Mouse (Mus musculus): ENCODE results near the gene Tmem232.
"Not testable (repeated sequence)": the region's sequence is repeated elsewhere in the genome, so short reads cannot be mapped to it uniquely, and the experiment has no call there.

The Tmem232 gene

GRCm38 (mm10) chr17:65527529-65527928, 13.1 kb downstream of the Tmem232 start:
- no peak for DNase-seq (ENCODE audit: low spot score)

GRCm38 (mm10) chr17:65513517-65513916, 27.1 kb downstream of the Tmem232 start:
- DNase-seq (ENCODE audit: low spot score): no peak

GRCm38 (mm10) chr17:65484654-65485053, 55.9 kb downstream of the Tmem232 start:
- no peak for DNase-seq (ENCODE audit: low spot score)

GRCm38 (mm10) chr17:65476747-65477146, 63.8 kb downstream of the Tmem232 start:
- DNase-seq (ENCODE audit: low spot score): no peak

- DNase-seq (ENCODE audit: low spot score): no peak
These were observed 89.8 kb downstream of the Tmem232 start for GRCm38 (mm10) chr17:65450818-65451217.

- DNase-seq (ENCODE audit: low spot score): not testable (repeated sequence)
These were observed 102.7 kb downstream of the Tmem232 start for GRCm38 (mm10) chr17:65437906-65438305.

DNA sequence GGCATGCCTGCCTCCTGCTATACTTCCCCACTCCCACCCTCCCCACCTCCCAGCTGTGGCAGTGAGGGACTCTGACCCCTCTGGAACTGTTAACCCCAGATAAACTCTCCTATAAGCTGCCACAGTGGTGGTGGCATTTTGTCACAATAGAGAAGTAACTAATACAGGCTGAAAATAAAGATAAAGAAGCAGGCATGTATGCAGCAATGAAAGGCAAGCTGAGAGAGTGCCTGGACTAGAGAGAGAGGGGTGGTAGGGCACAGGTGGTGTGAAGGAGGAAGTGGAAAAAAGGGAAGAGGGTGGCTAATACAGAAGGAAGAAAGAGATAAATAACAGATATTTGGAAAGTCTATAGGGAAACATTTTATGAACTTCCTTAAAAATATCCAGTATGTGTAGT, 121.5 kb downstream of the Tmem232 start:
- no peak for DNase-seq (ENCODE audit: low spot score)

- no peak for DNase-seq (ENCODE audit: low spot score)
These were observed 135.3 kb downstream of the Tmem232 start for GRCm38 (mm10) chr17:65405309-65405708.

GRCm38 (mm10) chr17:65400914-65401313, 139.7 kb downstream of the Tmem232 start:
- DNase-seq (ENCODE audit: low spot score): no peak

GRCm38 (mm10) chr17:65384411-65384962, 156.1 kb downstream of the Tmem232 start:
- DNase-seq (ENCODE audit: low spot score): no peak

DNA sequence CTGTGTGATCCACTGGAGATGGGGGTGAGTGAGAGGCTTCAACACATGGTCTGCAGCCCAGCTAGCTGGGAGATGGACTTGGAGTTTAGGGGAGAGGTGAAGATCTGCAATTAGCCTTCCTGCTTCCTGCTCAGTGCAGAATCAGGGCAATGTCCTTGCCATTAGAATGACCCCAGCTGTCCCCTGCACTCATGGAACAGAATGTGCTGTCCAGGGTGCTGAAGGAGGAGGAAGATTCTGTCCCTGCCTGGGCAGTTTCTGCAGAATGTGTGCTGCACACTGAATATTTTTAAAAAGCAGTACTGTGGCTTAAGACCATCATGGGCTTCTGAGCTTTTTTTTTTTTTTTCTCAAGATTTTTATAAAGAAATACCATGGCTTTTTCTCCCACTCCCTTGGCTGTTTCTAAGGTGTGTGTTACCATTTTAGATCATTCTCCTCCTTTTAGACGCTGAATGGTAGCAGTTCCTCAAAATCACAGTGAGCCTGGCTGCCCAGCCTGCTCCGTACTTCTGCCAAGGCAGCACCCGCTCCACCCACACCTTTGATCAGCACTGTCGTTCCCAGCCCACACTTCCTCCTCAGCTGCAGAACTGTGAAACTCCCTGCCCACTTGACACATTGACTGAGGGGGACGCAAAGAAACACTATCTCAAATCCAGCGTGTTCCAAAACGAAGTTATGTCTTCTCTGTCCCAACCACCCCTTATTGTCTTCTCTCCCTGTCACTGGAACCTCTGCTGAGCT, 170.4 kb downstream of the Tmem232 start:
- DNase-seq (ENCODE audit: low spot score): no peak

- DNase-seq (ENCODE audit: low spot score): no peak
These were observed 174.9 kb downstream of the Tmem232 start for GRCm38 (mm10) chr17:65365535-65366254.

DNA sequence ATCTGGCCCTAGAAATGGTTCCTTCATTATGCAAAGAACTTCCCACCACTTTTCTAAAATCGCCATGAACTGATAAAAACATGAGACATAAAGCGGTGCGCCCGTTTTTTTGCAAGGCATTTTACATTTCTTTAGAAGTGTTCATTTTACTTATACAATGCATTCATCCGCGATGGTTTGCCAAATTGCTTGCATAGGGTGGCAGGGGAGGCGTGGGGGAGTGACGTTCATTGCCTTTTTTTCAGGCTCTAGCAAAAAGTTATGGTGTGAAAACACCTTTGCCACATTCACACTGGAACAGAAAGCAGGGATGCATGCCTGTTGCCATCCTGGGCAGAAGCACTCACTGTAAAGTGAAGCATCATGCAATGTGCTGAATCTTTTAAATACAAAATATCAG, 188.7 kb downstream of the Tmem232 start:
- no peak for DNase-seq (ENCODE audit: low spot score)

- DNase-seq (ENCODE audit: low spot score): no peak
These were observed 200.6 kb downstream of the Tmem232 start for GRCm38 (mm10) chr17:65340016-65340415.

DNA sequence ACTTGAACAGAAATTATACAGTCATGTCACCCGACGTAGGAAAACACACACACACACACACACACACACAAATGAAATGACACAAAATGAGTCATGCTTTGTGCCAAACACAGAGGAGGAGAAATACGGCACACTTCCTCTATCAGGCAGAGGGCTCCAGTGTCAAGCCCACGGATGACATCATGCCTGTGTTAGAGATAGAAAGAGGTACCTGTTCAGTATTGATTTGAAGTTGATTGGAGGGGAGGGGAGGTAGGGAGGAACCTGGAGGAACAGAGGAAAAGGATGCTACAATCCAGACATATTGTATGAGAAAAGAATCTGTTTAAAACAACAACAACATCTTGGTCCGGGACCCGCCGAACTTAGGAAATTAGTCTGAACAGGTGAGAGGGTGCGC, 209.8 kb downstream of the Tmem232 start:
- DNase-seq (ENCODE audit: low spot score): no peak

DNA sequence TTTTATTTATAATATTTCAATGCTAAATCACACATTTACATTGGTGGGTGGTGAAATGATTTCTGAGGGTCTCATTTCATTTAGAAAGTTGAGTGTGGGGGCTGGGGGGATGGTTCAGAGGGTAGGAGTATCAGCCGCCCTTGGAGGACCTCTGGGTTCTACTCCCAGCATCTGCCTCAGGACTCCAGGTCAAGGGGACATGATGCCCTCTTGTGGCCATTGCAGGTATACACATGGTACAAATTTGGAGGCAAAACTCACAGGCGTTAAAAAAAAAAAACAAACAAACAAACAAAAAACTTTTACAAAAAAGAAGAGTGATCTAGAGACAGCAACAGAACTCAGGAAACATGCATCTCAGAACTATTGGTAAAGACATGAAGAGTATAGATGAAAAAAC, 215.3 kb downstream of the Tmem232 start:
- DNase-seq (ENCODE audit: low spot score): peak; percentile 4

- no peak for DNase-seq (ENCODE audit: low spot score)
These were observed 220.0 kb downstream of the Tmem232 start for GRCm38 (mm10) chr17:65320623-65321022.

DNA sequence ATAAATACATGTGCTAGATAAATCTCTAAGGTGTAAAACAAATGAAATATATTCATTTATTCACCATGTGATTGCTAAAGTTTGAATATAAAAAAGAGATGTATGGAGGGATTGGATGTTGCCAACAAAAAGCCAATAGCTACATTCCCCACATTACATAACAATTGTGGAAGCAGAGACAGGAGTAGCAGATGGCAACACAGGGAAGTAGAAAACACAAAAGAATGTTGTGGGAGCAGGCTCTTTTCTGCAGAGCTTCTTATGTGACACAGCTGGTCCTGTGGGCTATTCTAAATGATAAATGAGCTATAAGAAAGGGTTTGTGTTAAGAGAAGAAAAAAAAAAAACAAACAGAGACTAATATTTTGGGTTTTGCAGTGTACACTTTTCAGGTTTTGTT, 240.6 kb downstream of the Tmem232 start:
- no peak for DNase-seq (ENCODE audit: low spot score)

GRCm38 (mm10) chr17:65297831-65298230, 242.8 kb downstream of the Tmem232 start:
- no peak for DNase-seq (ENCODE audit: low spot score)

DNA sequence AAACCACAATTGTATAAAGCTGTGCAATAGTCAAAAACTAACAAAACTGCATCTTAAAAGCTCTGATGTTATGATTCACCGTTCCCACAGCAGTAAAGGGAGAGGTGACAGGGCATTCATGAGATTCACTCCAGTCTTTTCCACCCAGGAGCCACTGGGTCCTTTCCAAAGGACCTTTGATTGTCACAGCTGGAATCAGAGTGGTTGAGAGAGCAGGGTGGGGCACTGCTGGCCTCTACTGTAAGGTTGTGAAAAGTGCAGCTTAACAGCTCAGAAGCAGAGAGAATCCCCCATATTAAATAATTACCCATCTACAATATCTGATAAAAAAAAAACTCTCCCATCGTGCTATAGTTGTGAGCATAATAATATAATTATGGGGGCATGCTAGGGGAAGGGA, 288.4 kb downstream of the Tmem232 start:
- DNase-seq (ENCODE audit: low spot score): no peak

- DNase-seq (ENCODE audit: low spot score): no peak
These were observed 290.3 kb downstream of the Tmem232 start for GRCm38 (mm10) chr17:65250261-65250660.

GRCm38 (mm10) chr17:65243716-65244115, 296.9 kb downstream of the Tmem232 start:
- DNase-seq (ENCODE audit: low spot score): no peak

- no peak for DNase-seq (ENCODE audit: low spot score)
These were observed 315.1 kb downstream of the Tmem232 start for GRCm38 (mm10) chr17:65225347-65225916.

Data from c-Kit-positive CD71-positive TER-119-positive erythroid progenitor cells, embryonic 14.5 days (primary cell).